Mouse (Mus musculus) cortical plate, adult 2 months (tissue): ENCODE data around the gene Capns1.
A peak's percentile ranks its signal among the peaks of the same experiment; 100 is the strongest.

ENCODE experiments used
- CTCF ChIP-seq: fragments of 200-500 bp; IDR thresholded peaks from 2 replicates; pipeline ENCODE4 v1.5.1; 2011; ENCODE audit warnings: mild to moderate bottlenecking, control low read depth, low read length; ENCODE audit not compliant: insufficient read depth; ENCODE audit errors: extremely low read depth
- POLR2A ChIP-seq: fragments of 200-500 bp; IDR thresholded peaks from 2 replicates; pipeline ENCODE4 v1.6.1; 2011; ENCODE audit warnings: mild to moderate bottlenecking, low read length, control low read depth; ENCODE audit not compliant: insufficient read depth; ENCODE audit errors: extremely low read depth

GRCm38 (mm10) chr7:30193581-30194100, 5.0 kb downstream of the Capns1 start:
- 0 out of 2 replicates have a peak, but pooled peaks have one; percentile 13 for TF ChIP-seq POLR2A
- no peak for TF ChIP-seq CTCF
